Mouse (Mus musculus): ENCODE results near the gene Olfr221. TPM values are rescaled to one million over a fixed set of nuclear protein-coding genes. Genes with fewer than 3 reads are reported as not detected.

The Olfr221 gene
- polyA plus RNA-seq, 1 experiment = not detected

DNA sequence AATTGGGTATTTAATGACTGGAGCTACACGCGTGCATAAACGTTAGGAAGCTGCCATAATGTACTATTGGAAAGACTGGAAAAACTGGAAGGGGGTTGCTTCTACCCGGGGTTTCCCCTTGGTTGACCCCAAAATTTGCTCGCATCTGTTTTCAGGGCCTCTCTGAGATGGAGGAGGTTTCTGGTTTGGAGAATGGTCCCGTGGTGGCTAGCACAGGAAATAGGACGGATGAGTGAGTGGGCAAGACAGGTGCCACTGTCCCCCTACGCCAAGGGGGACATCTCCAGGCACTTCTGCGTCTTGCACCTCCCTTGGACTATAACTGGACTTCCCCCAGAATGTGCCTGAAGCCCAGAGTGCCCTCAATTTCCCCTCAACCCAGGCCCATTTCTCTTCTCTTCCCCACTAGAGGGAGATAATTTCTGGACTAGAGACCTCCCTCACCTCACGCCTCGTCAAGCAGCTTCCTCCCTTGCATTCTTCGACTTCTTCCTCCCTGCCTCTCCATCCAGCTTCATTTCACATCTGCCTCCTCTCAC lies 23.1 kb downstream of the Olfr221 start:
- H3K27ac ChIP-seq (ENCODE audit: insufficient read depth, low read depth, low read length) = peak overlapping the region; percentile 96
- 15% methylated on average over 12 of the region's 12 CpGs for WGBS
- peak overlapping the region; percentile 66 for H3K4me3 ChIP-seq (ENCODE audit: insufficient read depth, low read depth, low read length)
- no peaks in the 10 kb centered on the region for H3K36me3 ChIP-seq (ENCODE audit: control insufficient read depth, insufficient read depth, low read length)
- DNase-seq = no peak
- no peaks in the 10 kb centered on the region for H3K27me3 ChIP-seq (replicated peaks; ENCODE audit: control insufficient read depth, insufficient read depth, low read length)
- peaks cover 38% of the 10 kb centered on the region for H3K4me1 ChIP-seq (ENCODE audit: control insufficient read depth, insufficient read depth, low read length)
- TF ChIP-seq POLR2A (IDR thresholded peaks at IDR 0.05; ENCODE audit: low read depth, low read length) (no peak), CTCF (conservative IDR thresholded peaks at IDR 0.05; ENCODE audit: insufficient read depth, insufficient read length, low read depth, low read length) (peak; percentile 50)

DNA sequence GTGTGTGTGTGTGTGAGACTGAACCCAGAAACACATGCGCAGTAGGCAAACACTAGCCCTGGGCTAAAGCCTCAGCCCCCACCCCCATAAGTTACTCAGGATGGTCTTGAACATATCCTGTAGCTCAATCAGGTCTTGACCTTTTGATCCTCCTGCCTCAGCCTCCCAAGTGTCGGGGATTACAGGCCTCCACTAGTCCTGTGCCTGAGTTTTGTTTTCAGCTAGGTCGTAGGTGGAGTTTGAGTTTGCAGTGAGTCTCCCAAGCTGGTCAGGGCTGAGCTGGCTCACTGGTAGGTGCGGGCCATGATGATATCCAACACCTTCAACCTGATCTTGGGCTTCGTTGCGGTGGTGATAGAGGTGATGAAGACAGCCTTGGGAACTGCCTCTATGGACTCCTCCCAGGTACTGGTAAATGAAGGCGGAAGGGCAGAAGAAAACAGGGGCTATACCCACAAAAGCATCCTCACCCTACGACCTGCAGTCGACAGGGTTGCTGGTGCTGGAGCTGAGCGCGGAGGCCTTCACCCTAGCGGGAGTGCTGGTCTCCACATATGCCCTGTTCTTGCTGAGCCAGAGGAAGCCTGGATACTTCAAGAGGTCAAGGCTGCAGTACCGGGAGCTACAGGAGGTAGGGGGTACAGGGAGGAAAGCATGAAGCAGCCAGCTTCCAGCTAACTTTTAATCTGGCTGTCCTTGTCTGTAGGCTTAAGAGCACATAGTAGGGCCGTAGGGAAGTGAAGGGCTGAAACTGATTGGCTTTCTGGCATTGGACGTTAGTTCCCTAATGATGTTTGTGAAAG lies 23.8 kb downstream of the Olfr221 start:
- 75% methylated on average over 15 of the region's 15 CpGs for WGBS
- no peak for DNase-seq
- Histone ChIP-seq H3K4me3 (ENCODE audit: insufficient read depth, low read depth, low read length) (no peak overlapping the region), H3K27me3 (replicated peaks; ENCODE audit: control insufficient read depth, insufficient read depth, low read length) (no peaks in the 10 kb centered on the region), H3K36me3 (ENCODE audit: control insufficient read depth, insufficient read depth, low read length) (no peaks in the 10 kb centered on the region), H3K27ac (ENCODE audit: insufficient read depth, low read depth, low read length) (no peak overlapping the region), H3K4me1 (ENCODE audit: control insufficient read depth, insufficient read depth, low read length) (peaks cover 36% of the 10 kb centered on the region)
- no peak for TF ChIP-seq POLR2A (IDR thresholded peaks at IDR 0.05; ENCODE audit: low read depth, low read length)
- TF ChIP-seq CTCF (conservative IDR thresholded peaks at IDR 0.05; ENCODE audit: insufficient read depth, insufficient read length, low read depth, low read length) = no peak

DNA sequence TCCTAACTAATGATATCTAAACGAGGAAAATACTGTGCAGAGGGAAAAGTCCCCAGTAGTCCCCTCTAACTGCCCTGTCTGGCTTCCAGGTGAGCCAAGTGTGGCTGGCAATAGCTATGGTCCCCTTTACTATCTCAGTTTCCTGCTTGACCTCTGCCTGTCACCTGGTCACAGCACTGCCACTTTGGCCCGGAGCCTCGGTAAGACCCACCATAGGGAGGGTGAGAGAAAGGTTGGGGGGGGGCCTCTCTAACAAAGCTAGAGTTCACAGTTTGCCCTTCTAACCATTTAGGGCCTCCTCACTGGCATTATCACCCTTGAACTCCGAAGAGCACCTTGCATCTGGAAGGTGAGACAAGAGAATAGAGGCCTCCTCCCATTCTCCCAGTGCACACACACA lies 24.6 kb downstream of the Olfr221 start:
- Histone ChIP-seq H3K27ac (ENCODE audit: insufficient read depth, low read depth, low read length) (no peak overlapping the region), H3K36me3 (ENCODE audit: control insufficient read depth, insufficient read depth, low read length) (no peaks in the 10 kb centered on the region), H3K27me3 (replicated peaks; ENCODE audit: control insufficient read depth, insufficient read depth, low read length) (no peaks in the 10 kb centered on the region), H3K4me1 (ENCODE audit: control insufficient read depth, insufficient read depth, low read length) (peaks cover 33% of the 10 kb centered on the region), H3K4me3 (ENCODE audit: insufficient read depth, low read depth, low read length) (no peak overlapping the region)
- DNase-seq = no peak
- TF ChIP-seq CTCF (conservative IDR thresholded peaks at IDR 0.05; ENCODE audit: insufficient read depth, insufficient read length, low read depth, low read length) (no peak), POLR2A (IDR thresholded peaks at IDR 0.05; ENCODE audit: low read depth, low read length) (no peak)
- WGBS = 61% methylated on average over 4 of the region's 4 CpGs

DNA sequence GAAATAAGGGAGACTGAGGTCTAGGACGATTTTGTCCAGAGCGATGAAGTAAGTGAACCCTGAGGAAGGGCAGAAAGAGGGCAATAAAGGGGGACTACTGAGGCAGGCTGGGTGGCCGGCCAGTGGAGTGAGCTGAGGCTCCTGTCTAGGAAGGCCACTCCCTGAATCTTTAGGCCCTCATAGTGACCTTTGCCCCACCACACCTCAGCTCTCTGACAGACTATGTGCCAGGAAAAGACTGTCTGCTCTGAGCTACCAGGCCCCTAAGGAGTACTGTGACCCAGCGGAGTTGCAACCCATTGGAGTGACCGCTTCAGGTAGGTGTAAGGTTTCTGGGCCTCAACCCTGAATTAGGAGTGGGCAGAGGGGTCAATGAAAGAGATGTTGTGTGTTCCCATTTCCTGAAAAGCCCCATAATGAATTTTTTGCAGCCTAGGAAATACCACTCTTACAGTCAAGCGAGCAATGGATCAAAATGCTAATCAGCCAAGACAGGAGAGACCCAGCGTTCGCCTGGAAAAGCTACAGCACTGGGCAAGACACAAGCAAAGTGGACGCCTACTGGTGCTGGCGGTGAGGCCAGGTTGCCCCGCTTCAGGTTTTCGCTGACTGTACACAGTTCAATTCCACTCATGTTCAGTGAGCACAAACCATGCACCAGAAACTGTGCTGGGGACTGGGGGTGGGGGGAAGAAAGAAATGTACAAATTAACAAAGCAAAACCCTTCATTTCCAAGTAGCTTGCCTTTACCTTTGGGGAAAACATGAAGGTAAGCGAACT lies 25.4 kb downstream of the Olfr221 start:
- no peaks in the 10 kb centered on the region for H3K27me3 ChIP-seq (replicated peaks; ENCODE audit: control insufficient read depth, insufficient read depth, low read length)
- peaks cover 30% of the 10 kb centered on the region for H3K4me1 ChIP-seq (ENCODE audit: control insufficient read depth, insufficient read depth, low read length)
- H3K4me3 ChIP-seq (ENCODE audit: insufficient read depth, low read depth, low read length) = no peak overlapping the region
- no peak overlapping the region for H3K27ac ChIP-seq (ENCODE audit: insufficient read depth, low read depth, low read length)
- H3K36me3 ChIP-seq (ENCODE audit: control insufficient read depth, insufficient read depth, low read length) = no peaks in the 10 kb centered on the region
- 59% methylated on average over 13 of the region's 13 CpGs for WGBS
- TF ChIP-seq CTCF (conservative IDR thresholded peaks at IDR 0.05; ENCODE audit: insufficient read depth, insufficient read length, low read depth, low read length) (no peak), POLR2A (IDR thresholded peaks at IDR 0.05; ENCODE audit: low read depth, low read length) (no peak)
- peak; percentile 70 for DNase-seq

DNA sequence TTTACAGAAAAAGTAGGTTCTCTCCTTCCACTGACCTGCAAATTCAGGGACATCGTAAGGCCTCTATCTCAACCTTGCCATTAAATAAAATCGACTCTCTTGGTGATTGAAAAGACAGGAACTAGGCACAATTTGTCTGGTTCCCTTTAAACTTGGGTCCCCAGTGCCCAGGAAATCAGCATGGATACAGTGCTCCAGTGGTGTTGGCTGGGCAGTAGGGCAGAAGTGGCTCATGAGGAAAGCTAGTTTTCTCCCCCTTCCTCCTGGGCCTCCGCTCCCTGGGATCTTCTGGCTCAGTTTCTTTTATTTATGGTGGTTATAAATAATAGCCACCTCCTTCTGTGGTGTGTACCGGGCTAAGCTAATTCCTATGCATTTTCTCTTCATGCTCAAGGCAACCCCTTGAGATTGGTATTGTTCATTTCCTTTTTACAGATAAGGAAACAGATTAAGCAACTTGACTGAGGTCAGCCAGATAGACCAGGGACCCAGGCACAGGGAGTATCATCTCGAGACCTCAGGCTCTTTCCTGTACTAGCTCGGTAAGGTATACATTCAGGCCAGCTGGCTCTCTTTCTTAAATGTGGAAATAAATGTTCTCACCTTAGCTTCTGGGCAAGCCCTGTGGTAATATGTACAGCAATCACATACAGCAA lies 26.7 kb downstream of the Olfr221 start, which contains the start of gene Tmem253:
Tmem253 (plus strand) TSS at position 214 of the 656 bp plus-strand sequence.
- no peak for DNase-seq
- 17% methylated on average over 6 of the region's 6 CpGs for WGBS
- TF ChIP-seq CTCF (conservative IDR thresholded peaks at IDR 0.05; ENCODE audit: insufficient read depth, insufficient read length, low read depth, low read length) (no peak), POLR2A (IDR thresholded peaks at IDR 0.05; ENCODE audit: low read depth, low read length) (no peak)

DNA sequence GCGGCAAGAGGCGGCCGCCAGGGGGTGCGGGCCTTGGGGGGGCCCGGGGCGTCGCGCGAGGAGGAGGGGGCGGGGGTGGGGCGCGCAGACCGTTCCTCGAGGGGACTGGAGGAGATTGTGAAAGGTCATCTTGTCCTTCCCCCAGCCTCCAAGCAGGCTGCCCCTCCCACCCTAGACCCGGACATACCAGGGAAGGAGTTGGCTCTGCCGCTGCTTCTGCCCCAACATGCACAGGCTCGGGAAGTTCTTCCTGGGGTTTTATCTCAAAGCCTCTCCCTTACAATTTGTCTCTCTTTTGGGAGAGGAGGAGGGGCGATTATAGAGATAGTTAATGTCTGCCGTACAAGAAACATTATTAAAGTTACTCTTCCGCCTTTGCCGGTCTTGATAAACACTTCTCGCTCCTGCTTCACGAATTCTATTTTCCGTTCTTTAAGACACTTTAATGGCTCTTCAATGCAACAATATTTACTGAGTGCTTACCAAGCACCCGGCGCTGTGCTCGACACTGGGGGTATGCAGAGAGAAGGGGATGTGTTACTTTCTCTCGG lies 27.4 kb downstream of the Olfr221 start:
- Histone ChIP-seq H3K4me3 (ENCODE audit: insufficient read depth, low read depth, low read length) (peak overlapping the region; percentile 84), H3K36me3 (ENCODE audit: control insufficient read depth, insufficient read depth, low read length) (no peaks in the 10 kb centered on the region), H3K4me1 (ENCODE audit: control insufficient read depth, insufficient read depth, low read length) (peaks cover 37% of the 10 kb centered on the region), H3K27ac (ENCODE audit: insufficient read depth, low read depth, low read length) (peak overlapping the region; percentile 44), H3K27me3 (replicated peaks; ENCODE audit: control insufficient read depth, insufficient read depth, low read length) (no peaks in the 10 kb centered on the region)
- peak; percentile 69 for DNase-seq
- 2% methylated on average over 18 of the region's 28 CpGs for WGBS
- TF ChIP-seq CTCF (conservative IDR thresholded peaks at IDR 0.05; ENCODE audit: insufficient read depth, insufficient read length, low read depth, low read length) (no peak), POLR2A (IDR thresholded peaks at IDR 0.05; ENCODE audit: low read depth, low read length) (peak; percentile 31)

More for the DNA sequence above, 26.7 kb downstream of the Olfr221 start, which contains the start of gene Tmem253:
- H3K4me3 ChIP-seq (ENCODE audit: insufficient read depth, low read depth, low read length) = peak within 1 kb of the TSS; percentile 84
- H3K4me1 ChIP-seq (ENCODE audit: control insufficient read depth, insufficient read depth, low read length) = peaks cover 30% of the 10 kb centered on the region
- H3K27me3 ChIP-seq (replicated peaks; ENCODE audit: control insufficient read depth, insufficient read depth, low read length) = no peaks in the 10 kb centered on the region
- H3K36me3 ChIP-seq (ENCODE audit: control insufficient read depth, insufficient read depth, low read length) = no peaks in the 10 kb centered on the region
- H3K27ac ChIP-seq (ENCODE audit: insufficient read depth, low read depth, low read length) = peak within 1 kb of the TSS; percentile 44

All from kidney, adult 2 months (tissue).